Mouse (Mus musculus): ENCODE measurements around the gene Micu2. TPM values are rescaled to one million over a fixed set of nuclear protein-coding genes. Genes with fewer than 3 reads are reported as not detected.

Micu2 gene
- polyA plus RNA-seq, 1 experiment from 2014 or later, result 82.7 TPM

GRCm38 (mm10) chr14:57881074-57881473 lies 118.0 kb downstream of the Micu2 start:
- Histone ChIP-seq H3K4me1 (peaks cover 15% of the 10 kb centered on the region), H3K27me3 (ENCODE audit: insufficient read depth, poor library complexity, severe bottlenecking) (no peaks in the 10 kb centered on the region), H3K27ac (no peak overlapping the region), H3K4me3 (no peak overlapping the region), H3K9me3 (no peaks in the 10 kb centered on the region), H3K36me3 (no peaks in the 10 kb centered on the region)
- no peak for DNase-seq (ENCODE audit: low spot score)

GRCm38 (mm10) chr14:57877921-57878320 lies 121.1 kb downstream of the Micu2 start:
- H3K4me3 ChIP-seq, result no peak overlapping the region
- H3K36me3 ChIP-seq, result peaks cover 8% of the 10 kb centered on the region
- no peak for DNase-seq (ENCODE audit: low spot score)
- no peak overlapping the region for H3K27ac ChIP-seq
- peaks cover 15% of the 10 kb centered on the region for H3K4me1 ChIP-seq
- 88% methylated on average over 9 of the region's 9 CpGs for WGBS
- no peaks in the 10 kb centered on the region for H3K9me3 ChIP-seq
- no peaks in the 10 kb centered on the region for H3K27me3 ChIP-seq (ENCODE audit: insufficient read depth, poor library complexity, severe bottlenecking)

DNA sequence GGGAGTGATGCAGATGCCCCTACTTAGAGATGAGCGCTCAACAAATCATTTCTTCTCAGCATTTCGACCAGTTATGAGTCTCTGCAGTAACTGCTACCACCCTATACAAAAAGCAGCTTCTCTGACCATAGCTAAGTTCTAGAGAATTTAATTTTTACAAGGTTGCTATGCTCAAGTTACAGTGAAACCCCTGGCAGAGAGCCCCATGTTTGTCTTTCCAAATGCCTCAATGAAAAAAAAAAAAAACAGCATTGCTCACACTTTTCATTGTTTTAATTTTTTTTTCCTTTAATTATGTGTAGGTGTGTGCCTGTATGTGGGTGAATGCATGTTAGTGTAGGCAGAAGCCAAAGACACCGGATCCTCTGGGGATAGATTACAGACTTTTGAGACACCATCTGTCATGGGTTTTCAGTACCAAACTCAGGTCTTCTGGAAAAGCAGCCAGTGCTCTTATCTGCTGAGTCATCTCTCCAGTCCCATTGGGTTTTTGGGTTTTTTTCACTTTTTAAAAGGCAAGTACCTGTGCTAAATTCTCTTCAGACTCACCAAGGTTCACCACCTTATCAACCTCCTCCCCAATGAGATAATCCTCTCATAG lies 132.3 kb downstream of the Micu2 start:
- H3K4me1 ChIP-seq, result no peaks in the 10 kb centered on the region
- H3K9me3 ChIP-seq, result no peaks in the 10 kb centered on the region
- WGBS, result 95% methylated on average over 3 of the region's 3 CpGs
- no peak overlapping the region for H3K4me3 ChIP-seq
- no peak for DNase-seq (ENCODE audit: low spot score)
- no peak overlapping the region for H3K27ac ChIP-seq
- H3K36me3 ChIP-seq, result peaks cover 48% of the 10 kb centered on the region
- no peaks in the 10 kb centered on the region for H3K27me3 ChIP-seq (ENCODE audit: insufficient read depth, poor library complexity, severe bottlenecking)

Other genes with a start within 250 kb of the Micu2 start
- gene Lats2, start 240.9 kb downstream of the Micu2 start, polyA plus RNA-seq (2016; fragmentation: Nextera tagmentation; extraction: Ambion mirVana), result 19.6 and 25.0 TPM in 2 replicates
- gene Sap18, start 201.1 kb downstream of the Micu2 start, polyA plus RNA-seq (2016; fragmentation: Nextera tagmentation; extraction: Ambion mirVana), result 19.8 and 24.1 TPM in 2 replicates
- gene Ska3, start 173.1 kb downstream of the Micu2 start, polyA plus RNA-seq (2016; fragmentation: Nextera tagmentation; extraction: Ambion mirVana), result 35.1 and 44.7 TPM in 2 replicates
- gene Mrpl57, start 173.0 kb downstream of the Micu2 start, polyA plus RNA-seq (2016; fragmentation: Nextera tagmentation; extraction: Ambion mirVana), result 150 and 155 TPM in 2 replicates
- 46.7 and 52.1 TPM in 2 replicates for gene Zdhhc20, start 109.0 kb downstream of the Micu2 start, polyA plus RNA-seq (2016; fragmentation: Nextera tagmentation; extraction: Ambion mirVana)
- 5.4 and 9.0 TPM in 2 replicates for gene Fgf9, start 71.3 kb upstream of the Micu2 start, polyA plus RNA-seq (2016; fragmentation: Nextera tagmentation; extraction: Ambion mirVana)

All from heart, embryonic 10.5 days (tissue).